Mouse (Mus musculus) layer of hippocampus, adult 9-10 months (tissue): ENCODE data around the gene Gatad2b.
"Not testable (repeated sequence)": the region's sequence is repeated elsewhere in the genome, so short reads cannot be mapped to it uniquely, and the experiment has no call there.

Experiments
- DNase-seq: peaks from one replicate; pipeline ENCODE4 v3.0.0; 2022; ENCODE audit warnings: low spot score

Gene Gatad2b

DNA sequence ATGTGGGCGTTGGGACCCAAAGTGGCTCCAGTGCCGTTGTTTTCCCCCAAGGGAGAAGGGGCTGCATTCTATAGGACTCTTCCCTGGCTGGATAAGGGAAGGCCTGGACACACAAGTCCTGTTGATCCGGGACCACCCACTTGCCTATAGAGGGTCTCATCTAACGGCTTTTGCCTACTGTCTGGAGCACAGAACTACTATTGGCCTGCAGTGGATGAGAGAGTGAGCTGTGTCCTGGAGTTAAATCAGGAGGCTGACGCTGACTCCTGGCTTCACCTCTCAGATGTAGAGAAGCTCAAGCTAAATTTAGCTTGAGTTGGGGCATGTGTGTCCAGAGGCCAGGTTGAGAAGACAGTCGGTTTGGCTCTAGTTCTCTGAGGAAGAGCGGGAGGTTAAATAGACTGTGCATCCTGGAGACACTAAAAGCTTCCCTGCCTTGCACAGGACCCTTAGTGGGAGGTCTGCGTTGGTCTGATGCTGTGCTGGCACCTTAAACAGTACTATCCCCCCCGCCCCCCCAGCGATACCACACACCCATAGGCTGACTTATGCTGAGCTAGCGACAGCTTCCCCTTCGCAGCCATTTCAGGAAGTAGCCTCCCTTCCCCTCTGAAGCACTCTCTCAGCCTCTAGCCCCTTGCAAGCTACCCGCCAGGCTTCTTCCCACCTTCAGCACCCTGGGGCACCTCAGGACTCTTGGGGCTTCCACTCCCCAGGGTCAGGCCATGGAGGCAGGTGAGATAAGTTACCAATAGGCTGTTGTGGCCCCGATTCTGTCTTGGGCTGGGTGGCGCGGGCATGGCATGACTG lies 26.8 kb upstream of the Gatad2b start:
- DNase-seq, result no peak

DNA sequence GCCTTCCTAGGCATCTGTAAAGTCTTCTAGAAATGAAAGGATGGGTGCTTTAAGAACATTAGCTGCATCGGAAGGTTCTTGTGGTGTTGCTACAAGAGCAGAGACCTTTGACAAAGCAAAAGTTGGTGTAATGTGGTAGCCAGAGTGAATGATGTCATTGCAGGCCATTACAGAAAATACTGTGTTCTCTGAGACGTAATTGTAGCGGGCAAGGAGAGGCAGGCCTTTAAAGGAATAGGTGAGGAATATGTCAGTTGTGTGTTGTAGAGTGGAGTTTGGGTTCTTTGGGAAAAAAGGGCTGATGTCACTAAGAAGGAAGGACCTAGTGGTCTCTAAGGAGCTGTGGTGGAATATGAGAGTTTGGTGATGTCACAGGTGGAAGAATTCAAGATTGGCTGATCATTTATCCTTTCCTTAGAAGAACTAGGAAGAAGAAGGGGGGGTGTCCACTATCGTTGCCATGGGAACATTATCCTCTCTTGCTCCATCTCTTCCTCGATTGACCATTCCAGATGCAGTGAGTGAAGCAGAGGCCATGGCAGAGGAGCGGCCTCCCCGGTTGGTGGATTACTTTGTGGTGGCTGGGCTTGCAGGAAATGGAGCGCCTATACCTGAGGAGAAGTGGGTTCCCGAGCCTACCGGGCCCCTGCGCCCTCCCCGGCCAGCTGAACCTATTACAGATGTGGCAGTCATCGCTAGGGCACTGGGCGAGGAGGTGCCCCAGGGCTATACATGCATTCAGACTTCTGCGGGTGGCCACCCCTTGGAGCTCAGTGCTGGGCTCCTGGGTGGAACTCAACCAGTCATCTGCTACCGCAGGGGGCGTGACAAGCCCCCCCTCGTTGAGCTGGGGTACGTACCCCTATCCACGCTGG lies 25.8 kb upstream of the Gatad2b start:
- no peak for DNase-seq

- no peak for DNase-seq
Measured at GRCm38 (mm10) chr3:90268190-90268589, 24.8 kb upstream of the Gatad2b start.

GRCm38 (mm10) chr3:90268971-90269370 lies 24.0 kb upstream of the Gatad2b start:
- DNase-seq, result no peak

- DNase-seq, result no peak
Measured at GRCm38 (mm10) chr3:90270784-90271183, 22.2 kb upstream of the Gatad2b start.

DNA sequence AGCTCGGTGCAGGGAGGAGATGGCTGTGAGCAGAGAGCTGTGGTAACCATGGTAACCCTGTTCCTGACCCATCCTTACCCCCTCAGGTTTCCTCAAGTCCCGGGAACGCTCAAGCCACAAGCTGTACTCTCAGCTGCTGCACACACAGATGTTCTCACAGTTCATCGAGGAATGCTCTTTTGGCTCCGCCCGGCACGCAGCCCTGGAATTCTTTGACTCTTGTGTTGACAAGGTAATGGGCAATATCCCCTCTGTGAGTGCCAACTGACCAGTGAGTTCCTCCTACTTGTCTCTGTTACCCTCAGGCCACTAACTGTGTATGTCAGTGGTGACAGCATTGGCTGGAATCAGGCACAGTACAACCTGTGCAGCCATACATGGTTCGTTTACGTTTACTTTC lies 20.8 kb upstream of the Gatad2b start:
- DNase-seq, result no peak

- no peak for DNase-seq
Measured at GRCm38 (mm10) chr3:90273855-90274254, 19.1 kb upstream of the Gatad2b start.

- DNase-seq, result no peak
Measured at GRCm38 (mm10) chr3:90275286-90275685, 17.7 kb upstream of the Gatad2b start.

DNA sequence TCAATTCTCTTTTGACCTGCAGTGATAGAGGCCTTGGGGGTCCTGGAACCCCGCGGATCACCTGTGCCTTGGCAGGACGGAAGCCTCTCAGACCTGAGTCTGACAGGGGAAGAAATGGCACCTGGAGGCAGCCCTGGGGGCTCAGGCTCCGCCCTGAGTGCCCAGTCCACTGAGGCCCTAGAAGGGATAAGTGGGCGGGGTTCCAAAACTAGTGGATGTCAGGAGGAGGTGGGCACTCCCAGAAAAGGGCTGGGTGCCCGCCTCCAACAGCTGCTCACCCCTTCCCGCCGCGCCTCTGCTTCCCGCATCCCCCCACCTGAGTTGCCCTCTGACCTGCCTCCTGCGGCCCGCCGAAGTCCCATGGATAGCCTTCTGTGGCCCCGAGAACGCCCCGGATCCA lies 16.1 kb upstream of the Gatad2b start:
- no peak for DNase-seq

DNA sequence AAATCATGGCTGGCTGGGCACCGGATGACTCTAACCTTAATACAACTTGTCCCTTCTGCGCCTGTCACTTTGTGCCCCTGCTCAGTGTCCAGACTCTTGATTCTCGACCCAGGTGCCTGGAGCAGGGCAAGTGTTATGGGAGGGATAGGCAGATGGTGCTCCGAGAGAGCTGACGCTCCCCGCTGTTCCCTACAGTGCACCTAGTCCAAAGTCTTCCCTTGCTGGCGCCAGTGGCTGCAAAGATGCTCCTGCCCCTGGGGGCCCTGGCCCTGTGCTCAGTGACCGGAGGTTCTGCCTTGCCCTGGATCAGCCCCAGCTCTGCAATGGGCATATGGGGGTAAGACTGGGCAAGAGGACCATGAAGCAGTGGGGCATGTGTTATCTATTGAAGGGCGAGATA lies 15.2 kb upstream of the Gatad2b start:
- DNase-seq, result no peak

DNA sequence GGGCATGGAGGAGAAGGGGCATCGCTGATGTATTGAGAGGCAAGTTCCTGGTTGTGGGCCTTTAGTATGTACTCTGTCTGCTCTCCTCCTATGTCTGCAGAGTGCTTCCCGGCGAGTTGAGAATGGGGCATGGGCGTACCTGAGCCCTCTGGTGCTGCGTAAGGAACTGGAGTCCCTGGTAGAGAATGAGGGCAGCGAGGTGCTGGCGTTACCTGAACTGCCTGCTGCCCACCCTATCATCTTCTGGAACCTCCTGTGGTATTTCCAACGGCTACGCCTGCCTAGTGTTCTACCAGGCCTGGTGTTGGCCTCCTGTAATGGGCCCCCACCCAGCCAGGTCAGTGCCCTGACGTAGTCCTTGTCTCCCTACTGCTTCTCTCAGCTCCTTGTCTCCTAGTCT lies 14.8 kb upstream of the Gatad2b start:
- DNase-seq, result no peak

DNA sequence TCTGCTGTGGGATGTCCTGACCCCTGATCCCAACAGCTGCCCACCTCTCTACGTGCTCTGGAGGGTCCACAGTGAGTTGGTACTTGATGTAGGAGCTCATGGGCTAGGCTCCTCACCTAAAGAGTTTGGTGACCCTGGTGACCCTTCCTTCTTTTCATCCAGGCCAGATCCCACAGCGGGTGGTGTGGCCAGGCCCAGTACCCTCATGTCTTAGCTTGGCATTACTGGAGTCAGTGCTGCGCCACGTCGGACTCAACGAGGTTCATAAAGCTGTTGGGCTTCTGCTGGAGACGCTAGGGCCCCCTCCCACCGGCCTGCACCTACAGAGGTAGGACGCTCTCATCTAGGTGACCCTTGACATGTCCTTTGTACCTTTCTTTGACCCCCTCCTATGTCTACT lies 13.8 kb upstream of the Gatad2b start:
- DNase-seq, result no peak

DNA sequence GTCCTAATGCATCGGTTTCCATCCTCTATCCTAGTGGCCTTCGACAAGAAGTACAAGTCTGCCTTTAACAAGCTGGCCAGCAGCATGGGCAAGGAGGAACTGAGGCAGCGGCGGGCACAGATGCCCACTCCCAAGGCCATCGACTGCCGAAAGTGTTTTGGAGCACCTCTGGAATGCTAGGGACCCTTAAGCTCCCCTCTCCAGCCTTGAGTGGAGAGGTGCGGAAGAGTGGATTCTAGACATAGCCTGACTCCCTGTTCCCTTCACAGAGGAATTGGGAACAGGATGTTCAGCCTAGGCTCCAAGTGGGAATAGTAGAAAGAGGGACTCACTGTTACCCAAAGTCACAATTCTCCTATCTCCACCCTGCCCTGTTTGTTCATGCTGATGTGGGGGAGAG lies 13.2 kb upstream of the Gatad2b start:
- DNase-seq, result no peak

DNA sequence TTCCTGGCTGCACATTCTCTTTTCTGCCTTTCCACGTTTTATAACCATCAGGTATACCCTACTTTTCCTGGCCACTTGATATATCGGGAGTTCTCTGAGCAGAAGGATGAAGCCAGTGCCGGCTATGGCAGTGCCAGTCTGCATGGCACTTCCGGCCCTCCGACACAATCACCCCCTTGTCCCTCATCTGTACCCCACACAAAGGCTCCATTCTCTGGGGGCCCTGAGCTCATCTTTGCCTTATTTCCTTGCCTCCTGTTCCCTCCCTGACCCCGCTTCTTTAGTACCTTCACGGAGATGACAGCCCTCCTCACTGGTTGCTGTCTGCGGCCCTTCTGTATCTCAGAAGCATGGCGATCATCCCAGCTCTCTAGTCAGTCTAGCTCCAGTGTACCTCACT lies 12.3 kb upstream of the Gatad2b start:
- DNase-seq, result no peak

DNA sequence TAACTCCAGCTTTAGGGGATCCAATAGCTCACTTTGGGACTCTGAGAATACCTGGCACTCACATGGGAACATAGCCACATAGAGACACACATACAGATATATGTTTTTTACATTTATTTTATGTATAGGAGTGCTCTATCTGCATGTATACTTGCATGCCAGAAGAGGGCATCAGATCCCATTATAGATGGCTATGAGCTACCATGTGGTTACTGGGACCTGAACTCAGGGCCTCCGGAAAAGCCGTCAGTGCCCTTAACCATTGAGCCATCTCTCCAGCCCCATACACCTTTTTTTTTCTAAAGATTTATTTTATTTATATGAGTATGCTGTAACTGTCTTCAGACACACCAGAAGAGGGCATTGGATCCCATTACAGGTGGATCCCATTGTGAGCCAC lies 8.8 kb upstream of the Gatad2b start:
- DNase-seq, result no peak

- not testable (repeated sequence) for DNase-seq
Measured at GRCm38 (mm10) chr3:90289403-90289802, 3.6 kb upstream of the Gatad2b start.

GRCm38 (mm10) chr3:90290602-90291001 lies 2.4 kb upstream of the Gatad2b start:
- DNase-seq, result no peak

- DNase-seq, result no peak
Measured at GRCm38 (mm10) chr3:90291982-90292344, 1.0 kb upstream of the Gatad2b start.

DNA sequence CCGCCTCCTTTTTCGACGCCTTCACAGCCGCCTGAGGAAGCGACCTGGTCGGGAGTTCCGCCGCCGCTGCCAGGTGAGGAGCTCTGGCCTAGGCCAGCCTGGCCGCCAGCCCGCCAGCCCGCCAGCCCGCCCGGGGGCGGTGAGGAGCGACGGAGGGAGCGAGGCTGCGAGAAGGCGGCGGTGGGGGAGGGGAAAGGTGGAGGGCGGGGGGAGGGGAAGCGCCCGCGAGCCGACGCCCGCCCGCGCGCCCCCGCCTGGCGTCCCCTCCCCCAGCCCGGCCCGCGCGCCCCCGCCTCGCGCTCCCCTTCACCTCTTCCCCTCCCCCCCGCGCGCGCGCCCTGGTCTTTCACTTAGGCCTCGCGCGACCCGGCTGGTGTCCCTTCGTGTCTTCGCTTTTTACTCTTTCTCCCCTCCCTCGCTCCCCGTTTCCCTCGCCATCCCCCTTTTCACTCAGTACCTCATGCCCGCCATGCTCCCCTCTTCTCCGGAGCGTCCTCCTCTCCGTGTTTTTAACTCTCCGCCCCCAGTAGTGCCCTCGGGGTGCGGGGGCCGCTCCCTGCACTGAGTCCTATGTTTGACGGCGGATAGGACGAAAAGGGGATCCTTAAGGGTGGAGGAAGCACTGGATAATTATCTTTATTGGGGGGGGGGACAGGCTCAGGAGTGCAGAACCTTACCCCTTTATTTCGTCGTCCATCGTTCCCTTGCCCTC lies 530 bp downstream of the Gatad2b start:
- no peak for DNase-seq

DNA sequence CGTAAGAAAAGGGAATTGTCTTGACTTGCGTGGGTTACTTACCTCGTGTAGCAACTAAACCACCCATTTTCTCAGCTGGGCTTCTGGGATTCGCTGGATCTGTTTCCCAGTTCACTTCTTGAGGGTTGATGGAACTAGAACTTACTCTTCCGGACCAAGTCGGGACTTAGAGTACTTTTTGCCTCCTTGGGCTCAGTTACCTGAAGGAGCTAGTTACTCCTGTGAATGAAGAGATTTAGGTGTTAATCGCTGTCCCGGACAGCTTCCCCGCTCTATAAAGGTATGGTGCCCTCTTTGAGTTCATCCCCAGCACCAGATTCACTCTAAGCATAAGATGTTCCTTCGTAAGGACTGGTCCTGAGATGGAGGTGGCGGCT lies 1.1 kb downstream of the Gatad2b start:
- no peak for DNase-seq

GRCm38 (mm10) chr3:90294651-90295050 lies 1.7 kb downstream of the Gatad2b start:
- DNase-seq, result no peak

- DNase-seq, result no peak
Measured at GRCm38 (mm10) chr3:90305801-90306200, 12.8 kb downstream of the Gatad2b start.

DNA sequence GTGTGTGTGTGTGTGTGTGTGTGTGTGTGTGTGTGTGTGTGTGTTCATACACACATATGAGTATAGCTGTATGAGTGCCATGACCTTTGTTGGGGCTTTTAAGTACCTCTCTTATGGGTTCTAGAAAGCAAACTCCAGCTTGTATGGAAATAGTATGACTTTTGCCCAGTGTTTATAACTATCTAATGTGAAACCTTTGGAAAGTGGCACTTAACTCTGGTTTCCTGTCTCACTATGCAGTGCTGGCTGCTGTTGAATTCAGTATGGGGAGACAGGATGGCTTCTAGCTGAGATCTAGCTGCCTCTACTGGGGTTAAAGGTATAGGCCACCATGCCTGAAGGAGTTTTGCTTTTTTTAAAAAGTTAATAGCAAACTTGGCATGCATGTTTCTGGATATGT lies 16.6 kb downstream of the Gatad2b start:
- DNase-seq, result no peak
